Mouse (Mus musculus): ENCODE data around the gene Pop5. TPM values are rescaled to one million over a fixed set of nuclear protein-coding genes. Genes with fewer than 3 reads are reported as not detected.
A peak's percentile ranks its signal among the peaks of the same experiment; 100 is the strongest.

The Pop5 gene
- polyA plus RNA-seq (2016; fragmentation: Nextera tagmentation; extraction: Ambion mirVana): 140 and 143 TPM in 2 replicates

DNA sequence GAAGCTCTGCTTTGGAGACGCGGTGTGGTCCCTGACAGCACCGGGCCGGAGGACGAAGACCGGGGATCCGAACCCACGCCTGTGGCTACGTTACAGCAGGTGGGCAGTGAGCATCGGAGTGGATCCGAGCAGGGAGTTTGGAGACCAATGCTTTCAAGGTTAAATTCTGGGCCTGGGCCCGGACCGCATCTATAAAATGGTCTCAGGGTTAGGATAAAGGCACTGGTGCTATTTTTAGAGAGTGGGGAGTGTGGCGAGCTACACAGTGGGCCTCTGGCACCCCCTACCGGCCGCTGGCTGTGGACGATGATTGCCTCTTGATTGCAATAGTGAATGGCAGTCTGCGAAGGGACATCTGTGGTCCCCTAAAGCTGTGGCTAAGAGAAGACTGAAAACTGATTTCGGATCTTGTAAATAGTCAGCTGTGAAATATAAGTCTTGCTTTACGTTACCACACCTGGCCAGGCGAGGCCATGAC lies at the start of gene Pop5:
TSS of gene Pop5 (plus strand) at position 51 of the 478 bp plus-strand sequence.
- Histone ChIP-seq H3K9ac (peak within 1 kb of the TSS; percentile 71), H3K36me3 (peaks cover 14% of the 10 kb centered on the region), H3K9me3 (replicated peaks) (no peaks in the 10 kb centered on the region), H3K4me2 (peak within 1 kb of the TSS; percentile 91), H3K4me3 (peak within 1 kb of the TSS; percentile 63), H3K27ac (peak within 1 kb of the TSS; percentile 46; the same call in 1 of the 2 replicates), H3K27me3 (replicated peaks) (peaks cover 47% of the 10 kb centered on the region), H3K4me1 (peaks cover 32% of the 10 kb centered on the region)
- ATAC-seq: peak; percentile 48; the same call in 1 of the 2 replicates
- 2% methylated on average over 21 of the region's 21 CpGs for WGBS (ENCODE audit: insufficient replicate concordance)

DNA sequence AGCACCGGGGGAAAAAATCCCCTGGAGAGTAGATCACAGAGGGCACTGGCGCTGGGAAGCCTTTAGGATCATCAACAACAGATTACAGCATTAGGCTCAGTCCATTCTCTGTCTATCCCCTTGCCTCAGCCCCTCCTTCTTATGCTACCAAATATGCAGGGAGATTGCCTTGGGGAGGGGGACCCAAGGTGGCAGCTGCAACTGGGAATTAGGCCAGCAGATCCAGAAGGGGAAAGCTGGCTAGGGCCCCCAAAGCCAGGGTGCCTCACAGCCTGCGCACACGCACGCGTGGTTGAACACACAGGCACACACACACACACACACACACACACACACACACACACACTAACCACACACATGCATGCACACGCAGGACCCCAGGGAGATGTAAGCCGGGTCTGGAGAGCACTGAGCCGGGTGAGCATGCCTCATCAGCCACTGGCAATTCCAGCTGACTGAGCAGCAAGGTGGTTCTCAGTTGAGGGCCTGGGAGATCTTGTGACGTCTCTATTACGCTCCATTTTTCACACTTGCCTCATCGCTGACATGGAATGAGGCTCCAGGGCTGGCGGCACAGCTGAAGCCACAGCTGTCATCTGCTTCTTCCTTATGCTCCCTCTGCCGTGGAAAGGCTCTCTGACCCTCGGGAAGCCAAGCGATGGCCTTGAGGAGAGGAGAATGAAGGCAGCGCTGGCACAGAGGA lies 49.1 kb upstream of the Pop5 start:
- peak overlapping the region; percentile 57 for H3K4me2 ChIP-seq
- H3K27ac ChIP-seq: no peak overlapping the region
- WGBS (ENCODE audit: insufficient replicate concordance): 46% methylated on average over 17 of the region's 17 CpGs
- H3K9me3 ChIP-seq (replicated peaks): no peaks in the 10 kb centered on the region
- H3K36me3 ChIP-seq: no peaks in the 10 kb centered on the region
- H3K4me1 ChIP-seq: peaks cover 24% of the 10 kb centered on the region
- peaks cover 96% of the 10 kb centered on the region for H3K27me3 ChIP-seq (replicated peaks)
- no peak overlapping the region for H3K4me3 ChIP-seq
- no peak for ATAC-seq
- no peak overlapping the region for H3K9ac ChIP-seq

DNA sequence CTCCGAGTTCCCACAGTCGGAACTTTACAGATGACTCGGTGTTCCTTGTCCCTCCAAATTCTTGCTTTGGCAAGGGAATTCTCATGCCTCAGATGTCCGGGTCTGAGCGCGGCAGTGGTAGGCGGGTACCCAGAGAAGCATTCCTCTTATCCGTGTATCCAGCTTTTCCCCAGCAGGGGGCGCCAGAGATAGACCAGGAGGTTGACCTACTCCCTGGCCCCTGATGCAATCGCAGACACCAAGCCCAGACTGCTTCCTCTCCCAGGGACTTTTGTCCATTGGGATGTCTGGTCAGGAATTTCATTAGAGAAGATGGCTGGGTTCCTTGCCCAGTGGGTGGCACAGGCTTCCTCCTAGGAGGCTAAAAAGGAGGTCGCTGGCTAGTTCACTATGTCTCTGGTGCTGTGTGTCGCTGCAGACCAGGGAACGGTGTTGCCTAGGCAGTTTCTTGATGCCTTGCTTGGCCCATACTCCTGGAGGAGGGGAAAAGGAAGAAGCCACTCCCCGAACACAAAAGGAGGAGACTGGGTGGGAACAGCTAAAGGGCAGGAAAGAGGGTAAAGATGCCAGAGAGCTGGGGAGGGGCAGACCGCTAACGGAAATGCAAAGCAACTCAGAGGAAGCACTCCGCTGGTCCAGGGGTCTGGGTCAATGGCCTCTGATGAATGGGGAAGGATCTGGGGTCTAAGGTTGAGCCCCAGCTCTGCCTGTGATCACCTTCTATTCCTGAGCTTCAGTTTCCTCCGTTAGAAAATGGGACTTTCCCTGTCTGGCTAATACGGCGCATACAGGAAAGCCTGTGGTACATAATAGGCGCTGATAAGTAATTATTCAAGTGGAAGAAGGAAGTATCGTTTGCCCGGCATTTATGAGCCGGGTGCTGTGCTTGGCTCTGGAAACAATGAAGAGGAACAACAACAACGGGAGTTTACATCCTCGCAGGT lies 48.2 kb upstream of the Pop5 start:
- WGBS (ENCODE audit: insufficient replicate concordance): 5% methylated on average over 26 of the region's 26 CpGs
- peak; percentile 67 for ATAC-seq
- Histone ChIP-seq H3K4me2 (peak overlapping the region; percentile 57), H3K4me1 (peaks cover 24% of the 10 kb centered on the region), H3K9me3 (replicated peaks) (no peaks in the 10 kb centered on the region), H3K36me3 (no peaks in the 10 kb centered on the region), H3K27me3 (replicated peaks) (peaks cover 96% of the 10 kb centered on the region), H3K27ac (no peak overlapping the region), H3K4me3 (peak overlapping the region; percentile 22), H3K9ac (no peak overlapping the region)

DNA sequence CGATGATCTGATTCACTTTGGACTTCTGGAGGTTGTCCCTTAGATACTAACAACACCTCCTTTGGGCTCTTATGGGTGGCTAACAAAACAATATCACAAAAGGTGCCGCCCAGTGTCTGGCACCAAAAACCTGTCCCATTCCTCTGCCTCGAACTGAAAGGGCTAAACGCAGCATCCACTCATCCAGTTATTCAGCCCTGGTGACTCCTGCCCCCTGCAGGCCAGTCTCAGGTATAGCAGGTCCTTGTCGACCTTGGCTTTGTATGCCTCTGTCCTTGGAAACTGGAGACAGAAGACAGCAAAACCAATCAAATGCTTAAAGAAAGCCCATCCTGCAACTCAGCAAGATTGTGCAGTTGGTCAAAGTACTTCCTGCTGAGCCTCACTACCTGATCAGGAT lies 46.8 kb upstream of the Pop5 start:
- Histone ChIP-seq H3K27me3 (replicated peaks) (peaks cover 98% of the 10 kb centered on the region), H3K27ac (no peak overlapping the region), H3K4me2 (no peak overlapping the region), H3K4me1 (peaks cover 22% of the 10 kb centered on the region), H3K9ac (no peak overlapping the region), H3K4me3 (no peak overlapping the region), H3K36me3 (no peaks in the 10 kb centered on the region), H3K9me3 (replicated peaks) (no peaks in the 10 kb centered on the region)
- ATAC-seq: no peak
- WGBS (ENCODE audit: insufficient replicate concordance): 41% methylated on average over 5 of the region's 5 CpGs

DNA sequence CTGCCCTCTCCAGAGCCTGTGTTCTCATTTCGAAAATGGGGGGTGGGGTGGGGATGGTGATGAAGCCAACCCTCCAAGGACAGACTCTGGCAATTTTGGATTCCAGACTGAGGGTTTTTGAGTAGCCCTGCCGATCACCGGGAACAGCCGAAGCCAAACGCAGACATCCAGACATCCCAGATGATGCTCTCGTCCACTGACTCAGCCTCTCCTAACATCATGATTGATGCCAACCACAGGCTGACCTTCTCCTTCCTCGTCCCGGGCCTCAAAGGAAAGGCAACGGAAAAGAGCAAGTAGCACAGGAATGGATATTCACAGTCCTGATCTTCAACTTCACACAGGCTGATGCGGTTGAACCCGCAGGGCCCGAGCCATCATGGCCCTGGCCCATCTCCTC lies 45.6 kb upstream of the Pop5 start:
- no peak for ATAC-seq
- H3K9ac ChIP-seq: no peak overlapping the region
- H3K4me3 ChIP-seq: no peak overlapping the region
- H3K4me1 ChIP-seq: peaks cover 28% of the 10 kb centered on the region
- no peak overlapping the region for H3K4me2 ChIP-seq
- 61% methylated on average over 12 of the region's 12 CpGs for WGBS (ENCODE audit: insufficient replicate concordance)
- H3K9me3 ChIP-seq (replicated peaks): no peaks in the 10 kb centered on the region
- no peak overlapping the region for H3K27ac ChIP-seq
- peaks cover 98% of the 10 kb centered on the region for H3K27me3 ChIP-seq (replicated peaks)
- no peaks in the 10 kb centered on the region for H3K36me3 ChIP-seq

DNA sequence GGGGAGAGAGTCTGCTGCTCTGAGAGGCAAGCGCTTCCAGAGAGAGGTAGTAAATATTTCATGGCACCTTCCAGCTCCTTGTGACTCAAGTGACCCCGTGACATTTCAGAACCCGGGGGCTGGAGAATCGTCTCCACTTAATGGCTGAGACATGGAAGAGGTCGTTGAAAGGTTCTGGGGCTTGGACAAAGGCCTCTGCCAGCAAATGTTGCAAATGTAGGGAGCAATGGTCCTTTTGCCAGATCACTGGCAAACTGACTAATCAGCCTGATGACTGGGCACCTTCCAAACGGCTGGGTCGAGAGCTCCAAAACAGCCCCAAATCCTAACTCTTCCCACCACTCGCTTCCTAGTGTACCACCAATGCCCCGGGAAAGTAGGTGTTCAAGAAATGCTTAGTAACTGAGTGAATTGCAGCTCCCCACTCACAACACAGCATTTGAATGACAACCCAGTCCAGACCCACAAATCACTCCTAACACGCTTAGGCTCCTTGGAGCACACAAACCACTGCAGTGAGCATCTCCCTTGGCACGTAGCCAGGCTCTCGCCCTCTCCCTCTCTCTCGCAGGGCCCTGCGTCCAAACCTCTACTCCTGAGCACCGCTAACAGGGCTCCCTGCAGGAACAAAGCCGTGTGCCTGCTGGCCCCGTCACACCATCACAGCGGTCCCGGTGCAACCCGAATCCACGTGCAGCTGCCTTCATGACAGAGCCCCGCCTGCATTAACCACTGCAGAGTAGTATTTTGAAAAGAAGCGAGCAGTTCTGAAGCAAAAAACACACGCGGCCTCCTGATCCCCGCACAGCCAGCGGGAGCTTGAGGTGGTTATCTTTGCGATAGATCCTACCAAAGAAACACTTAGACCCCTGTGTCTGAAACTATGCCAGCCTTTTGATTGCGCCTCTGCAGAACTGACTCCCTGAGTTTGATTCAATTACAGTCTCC lies 43.5 kb upstream of the Pop5 start:
- no peak overlapping the region for H3K27ac ChIP-seq
- 13% methylated on average over 29 of the region's 29 CpGs for WGBS (ENCODE audit: insufficient replicate concordance)
- ATAC-seq: no peak
- no peak overlapping the region for H3K4me2 ChIP-seq
- H3K9me3 ChIP-seq (replicated peaks): no peaks in the 10 kb centered on the region
- H3K27me3 ChIP-seq (replicated peaks): peaks cover 98% of the 10 kb centered on the region
- no peak overlapping the region for H3K9ac ChIP-seq
- no peaks in the 10 kb centered on the region for H3K36me3 ChIP-seq
- peaks cover 24% of the 10 kb centered on the region for H3K4me1 ChIP-seq
- no peak overlapping the region for H3K4me3 ChIP-seq

DNA sequence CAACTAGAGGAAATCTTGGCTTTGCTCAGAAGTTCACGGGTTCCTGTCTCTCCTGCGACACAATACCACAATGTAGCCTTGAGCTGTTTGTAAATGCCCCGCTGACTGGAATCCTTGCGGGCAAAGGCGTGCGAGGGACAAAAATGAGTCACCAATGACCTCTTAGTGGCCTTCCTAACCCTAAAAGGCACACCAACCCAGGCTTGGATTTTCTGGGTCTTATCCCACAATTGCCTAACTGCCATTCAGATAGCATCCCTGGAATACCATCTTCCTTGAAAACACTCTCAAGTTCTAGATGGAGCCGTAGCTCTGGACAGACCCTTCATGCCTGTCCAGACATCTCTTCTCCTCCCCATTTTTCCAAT lies 42.8 kb upstream of the Pop5 start:
- no peak overlapping the region for H3K9ac ChIP-seq
- WGBS (ENCODE audit: insufficient replicate concordance): 13% methylated on average over 7 of the region's 7 CpGs
- no peaks in the 10 kb centered on the region for H3K36me3 ChIP-seq
- no peak overlapping the region for H3K27ac ChIP-seq
- no peak for ATAC-seq
- 0 out of 2 replicates have a peak overlapping the region, but pooled peaks have one; percentile 59 for H3K4me3 ChIP-seq
- peaks cover 18% of the 10 kb centered on the region for H3K4me1 ChIP-seq
- peaks cover 98% of the 10 kb centered on the region for H3K27me3 ChIP-seq (replicated peaks)
- H3K9me3 ChIP-seq (replicated peaks): no peaks in the 10 kb centered on the region
- peak overlapping the region; percentile 88 for H3K4me2 ChIP-seq

DNA sequence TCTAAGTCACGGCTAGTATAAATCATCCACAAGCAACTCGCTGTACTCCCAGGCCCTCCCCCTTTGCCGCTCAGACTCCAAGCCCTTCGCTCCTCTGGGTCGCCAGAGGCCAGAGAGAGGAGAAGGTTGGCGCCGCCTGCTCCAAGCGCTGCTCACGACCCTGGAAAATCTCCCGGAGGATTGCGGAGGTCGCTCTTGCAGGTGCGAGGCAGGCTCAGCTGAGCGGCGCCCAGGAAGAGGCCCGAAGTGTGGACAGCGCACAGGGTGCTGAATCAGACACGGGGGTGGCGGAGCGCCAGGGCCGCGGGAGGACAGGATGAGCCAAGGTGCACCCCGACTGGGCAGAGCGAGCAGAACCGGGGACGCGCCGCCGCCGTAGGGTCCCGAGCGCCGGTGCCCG lies 42.4 kb upstream of the Pop5 start:
- ATAC-seq: peak; percentile 45; the same call in 1 of the 2 replicates
- H3K27me3 ChIP-seq (replicated peaks): peaks cover 97% of the 10 kb centered on the region
- H3K9ac ChIP-seq: no peak overlapping the region
- no peak overlapping the region for H3K27ac ChIP-seq
- peak overlapping the region; percentile 59 for H3K4me3 ChIP-seq
- H3K4me2 ChIP-seq: peak overlapping the region; percentile 88
- WGBS (ENCODE audit: insufficient replicate concordance): 2% methylated on average over 34 of the region's 34 CpGs
- peaks cover 15% of the 10 kb centered on the region for H3K4me1 ChIP-seq
- H3K36me3 ChIP-seq: no peaks in the 10 kb centered on the region
- H3K9me3 ChIP-seq (replicated peaks): no peaks in the 10 kb centered on the region

DNA sequence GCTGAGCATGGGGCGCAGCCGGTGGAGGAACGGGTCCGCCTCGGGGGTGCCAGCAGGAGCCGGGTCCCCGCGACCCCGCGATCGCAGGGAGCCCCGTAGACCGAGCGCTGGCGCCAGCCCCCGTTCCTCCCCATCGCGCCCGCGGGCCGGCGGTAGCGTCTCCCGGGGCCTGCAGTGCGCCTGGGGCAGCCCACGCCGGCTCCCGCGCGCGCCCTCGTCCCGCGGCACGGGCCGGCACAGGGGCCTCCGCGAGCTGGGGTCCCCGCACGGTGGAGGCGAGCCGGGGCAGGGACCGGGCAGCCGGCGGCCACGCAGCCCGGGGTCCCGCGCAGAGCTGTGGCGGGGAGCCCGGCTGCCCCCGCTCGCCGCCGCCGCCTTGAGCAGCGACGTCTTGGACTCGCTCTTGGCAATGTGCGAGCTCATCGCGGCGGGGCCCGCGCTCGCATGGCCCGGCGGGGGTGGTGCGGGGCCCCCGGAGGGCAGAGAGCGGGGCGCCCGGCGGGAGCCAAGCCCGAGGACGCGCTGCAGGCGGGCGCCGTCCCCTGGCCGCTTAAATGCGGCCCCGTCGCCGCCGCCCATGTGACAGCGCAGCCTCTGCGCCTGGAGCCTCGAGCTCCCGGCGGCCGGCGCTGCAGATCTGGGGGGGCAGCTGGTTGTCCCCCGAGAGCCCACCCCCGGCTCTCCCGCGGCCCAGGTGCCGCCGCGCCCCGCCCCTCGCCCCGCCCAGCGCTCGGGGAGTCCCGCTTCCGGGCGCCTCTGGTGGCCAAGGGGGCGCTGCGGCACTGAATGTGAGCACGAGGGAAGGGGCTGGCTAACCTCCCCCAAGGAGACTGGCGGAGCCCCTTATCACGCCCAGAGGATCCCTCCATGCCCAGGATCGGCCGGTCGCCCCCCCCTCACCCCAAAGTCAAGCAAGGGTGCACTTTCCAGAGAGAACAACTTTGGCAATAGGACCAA lies 41.7 kb upstream of the Pop5 start, which contains the start of gene Cabp1:
TSS of gene Cabp1 (minus strand) at position 713 of the 957 bp plus-strand sequence.
- H3K9ac ChIP-seq: peak within 1 kb of the TSS; percentile 33; the same call in 1 of the 2 replicates
- ATAC-seq: 0 out of 2 replicates have a peak, but pooled peaks have one; percentile 27

DNA sequence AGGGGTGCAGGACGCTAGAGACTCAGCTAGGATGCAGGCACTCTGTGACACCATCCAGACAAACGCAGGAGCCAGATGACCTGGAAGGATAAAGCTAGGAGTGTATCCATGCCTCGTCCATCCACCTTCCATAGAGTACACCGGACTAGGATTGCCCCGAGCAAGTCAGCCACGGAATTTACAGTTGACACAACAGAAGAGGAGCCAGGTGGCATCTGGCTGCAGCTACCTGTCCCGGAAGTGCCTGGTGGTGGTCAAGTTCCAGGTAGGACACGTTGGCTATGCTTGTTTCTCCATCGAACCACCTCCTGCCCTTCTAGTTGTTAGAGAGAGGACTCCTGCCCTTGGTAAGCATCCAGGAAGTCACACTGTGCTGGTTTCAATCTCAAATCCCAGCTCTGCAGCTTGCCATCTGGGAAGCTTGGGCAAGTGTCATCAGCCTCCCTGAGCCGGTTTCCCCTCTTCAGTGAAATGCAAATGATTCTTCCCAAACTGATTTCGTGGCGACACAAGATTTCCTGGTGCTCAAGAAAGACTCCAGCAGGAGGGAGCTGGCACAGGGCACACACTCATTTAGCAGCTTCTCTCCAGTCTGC lies 40.9 kb upstream of the Pop5 start:
- ATAC-seq: no peak
- H3K36me3 ChIP-seq: no peaks in the 10 kb centered on the region
- H3K9ac ChIP-seq: no peak overlapping the region
- H3K4me2 ChIP-seq: peak overlapping the region; percentile 88
- no peaks in the 10 kb centered on the region for H3K9me3 ChIP-seq (replicated peaks)
- H3K27me3 ChIP-seq (replicated peaks): peaks cover 86% of the 10 kb centered on the region
- peaks cover 15% of the 10 kb centered on the region for H3K4me1 ChIP-seq
- no peak overlapping the region for H3K27ac ChIP-seq
- WGBS (ENCODE audit: insufficient replicate concordance): 5% methylated on average over 12 of the region's 12 CpGs
- H3K4me3 ChIP-seq: peak overlapping the region; percentile 59

More for the DNA sequence above, 41.7 kb upstream of the Pop5 start, which contains the start of gene Cabp1:
- peak within 1 kb of the TSS; percentile 59 for H3K4me3 ChIP-seq
- no peaks in the 10 kb centered on the region for H3K9me3 ChIP-seq (replicated peaks)
- WGBS (ENCODE audit: insufficient replicate concordance): under 1% methylated on average over 96 of the region's 116 CpGs
- H3K36me3 ChIP-seq: no peaks in the 10 kb centered on the region
- peaks cover 94% of the 10 kb centered on the region for H3K27me3 ChIP-seq (replicated peaks)
- peaks cover 15% of the 10 kb centered on the region for H3K4me1 ChIP-seq
- peak within 1 kb of the TSS; percentile 88 for H3K4me2 ChIP-seq
- H3K27ac ChIP-seq: no peak within 1 kb of the TSS
